Mouse (Mus musculus): ENCODE measurements around the gene Gtpbp1. TPM values are rescaled to one million over a fixed set of nuclear protein-coding genes. Genes with fewer than 3 reads are reported as not detected.

Gene Gtpbp1
- total RNA-seq (2023) = 67.7 to 76.0 TPM (median 68.7 TPM) in 4 replicates

GRCm38 (mm10) chr15:79690426-79691022 lies at the start of gene Gtpbp1:
Gtpbp1 (plus strand) TSS chr15:79690845.

GRCm38 (mm10) chr15:79658531-79659375 lies 31.9 kb upstream of the Gtpbp1 start, which contains the start of the genes Fam227a and Cby1:
Fam227a (minus strand) TSS chr15:79658956.
Cby1 (plus strand) TSS chr15:79659199.

DNA sequence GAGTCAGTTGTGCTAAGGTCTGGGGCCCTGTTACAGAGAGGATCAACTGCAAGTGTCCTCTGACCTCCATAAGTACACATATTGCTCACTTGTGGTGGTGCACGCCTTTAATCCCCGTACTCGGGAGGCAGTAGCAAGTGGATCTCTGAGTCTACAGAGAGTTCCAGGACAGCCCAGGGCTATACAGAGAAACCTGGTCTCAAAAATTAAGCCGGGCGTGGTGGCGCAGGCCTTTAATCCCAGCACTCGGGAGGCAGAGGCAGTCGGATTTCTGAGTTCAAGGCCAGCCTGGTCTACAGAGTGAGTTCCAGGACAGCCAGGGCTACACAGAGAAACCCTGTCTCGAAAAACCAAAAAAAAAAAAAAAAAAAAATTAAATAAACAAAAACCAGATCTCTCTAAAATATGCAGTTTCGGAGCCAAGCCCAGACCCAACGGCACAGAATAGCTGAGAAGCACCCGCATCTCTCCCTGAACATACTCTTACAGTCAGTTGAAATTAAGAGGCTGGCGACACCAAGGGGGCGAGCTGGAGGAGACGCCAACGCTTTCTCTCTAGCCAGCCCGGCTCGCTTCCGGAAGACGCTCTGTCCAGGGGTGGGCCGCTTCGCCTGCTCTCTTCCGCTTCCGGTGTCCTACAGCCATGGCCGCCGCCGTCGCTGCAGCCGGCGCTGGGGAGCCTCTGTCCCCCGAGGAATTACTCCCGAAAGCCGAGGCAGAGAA lies 20.2 kb upstream of the Gtpbp1 start, which contains the start of gene Tomm22:
Gene Tomm22 (plus strand): TSS at position 613 of the 723 bp plus-strand sequence.

GRCm38 (mm10) chr15:79687646-79688267 lies 2.9 kb upstream of the Gtpbp1 start, which contains the start of gene Josd1:
Josd1 (minus strand) TSS chr15:79687919.

GRCm38 (mm10) chr15:79741921-79742705 lies 51.5 kb downstream of the Gtpbp1 start, which contains the start of gene Sun2:
Sun2 (minus strand) TSS chr15:79742536.

Other genes starting within 250 kb of the Gtpbp1 start
- gene Csnk1e, start 235.3 kb upstream of the Gtpbp1 start, total RNA-seq (2023) = 41.3 to 53.2 TPM (median 43.4 TPM) in 4 replicates
- not detected in 4 replicates for gene Kcnj4, start 185.6 kb upstream of the Gtpbp1 start, total RNA-seq (2023)
- gene Kdelr3, start 174.4 kb upstream of the Gtpbp1 start, total RNA-seq (2023) = not detected in 4 replicates
- gene Ddx17, start 144.1 kb upstream of the Gtpbp1 start, total RNA-seq (2023) = 407 to 417 TPM (median 412 TPM) in 4 replicates
- not detected in 4 replicates for gene Dmc1, start 85.7 kb upstream of the Gtpbp1 start, total RNA-seq (2023)
- 2.7 to 4.3 TPM (median 3.5 TPM) in 4 replicates for gene Fam227a, start 31.9 kb upstream of the Gtpbp1 start, total RNA-seq (2023)
- gene Cby1, start 31.6 kb upstream of the Gtpbp1 start, total RNA-seq (2023) = 3.6 to 8.9 TPM (median 7.2 TPM) in 4 replicates
- 83.6 to 101 TPM (median 99.6 TPM) in 4 replicates for gene Tomm22, start 20.0 kb upstream of the Gtpbp1 start, total RNA-seq (2023)
- gene Josd1, start 2.9 kb upstream of the Gtpbp1 start, total RNA-seq (2023) = 26.2 to 28.8 TPM (median 26.8 TPM) in 4 replicates
- gene Sun2, start 51.7 kb downstream of the Gtpbp1 start, total RNA-seq (2023) = 456 to 501 TPM (median 488 TPM) in 4 replicates
- gene Dnal4, start 87.0 kb downstream of the Gtpbp1 start, total RNA-seq (2023) = 7.5 to 9.0 TPM (median 8.6 TPM) in 4 replicates
- 0.21 to 0.44 TPM (median 0.24 TPM) in 4 replicates for gene Nptxr, start 113.9 kb downstream of the Gtpbp1 start, total RNA-seq (2023)
- not detected in 4 replicates for gene Npcd, start 143.4 kb downstream of the Gtpbp1 start, total RNA-seq (2023)
- 10.9 to 19.0 TPM (median 15.8 TPM) in 4 replicates for gene Cbx6, start 143.8 kb downstream of the Gtpbp1 start, total RNA-seq (2023)
- 281 to 328 TPM (median 317 TPM) in 4 replicates for gene Apobec3, start 200.8 kb downstream of the Gtpbp1 start, total RNA-seq (2023)